In the genomic region with DNA sequence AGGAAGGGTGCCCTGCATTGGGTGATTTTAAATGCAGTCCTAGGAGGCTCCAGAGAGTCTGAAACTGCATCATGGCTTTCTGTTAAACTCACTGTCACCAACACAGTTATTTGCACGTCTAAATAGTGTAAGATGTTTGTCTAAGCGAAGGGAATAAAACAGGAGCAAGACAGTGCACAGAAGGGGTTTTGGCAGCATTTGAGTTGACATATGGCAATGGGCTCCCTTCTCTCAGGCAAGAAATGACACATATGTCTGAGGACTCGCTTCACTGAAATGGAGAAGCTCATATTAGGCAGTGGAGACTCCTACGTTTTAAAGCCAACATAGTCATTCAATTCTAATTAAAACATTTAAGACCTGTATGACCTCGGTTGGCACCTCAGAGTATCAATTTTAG, we compare ENCODE assay signal across 9 mouse cellular contexts.
DNase-seq lines count a peak whose midpoint lies in the region.
"Had no signal": no experiment of that assay in that cellular context is flagged by ENCODE, and none has a peak within 500 bp of the region (broad histone marks: within the 10 kb centered on the region; RNA-seq: fewer than 3 reads in every experiment).

No protein-coding gene starts in this region.

- DNase-seq in layer of hippocampus, adult 11-12 months (ENCODE audit: low spot score) = peak; percentile 41
- DNase-seq in layer of hippocampus, postnatal 25 days (ENCODE audit: extremely low spot score in 1 of 2, low spot score in 1 of 2) = no peak
- peak; percentile 48 for DNase-seq in cerebellum, adult 11 months
- DNase-seq in cerebellum, adult 9-10 months = peak; percentile 80
- DNase-seq in layer of hippocampus, adult 9-11 months = peak; percentile 36
- no peak for DNase-seq in heart, adult 9 months (ENCODE audit: low spot score in 2 of 2)
- no peak for DNase-seq in heart, postnatal 4 days
- DNase-seq: embryo, embryonic 11 days; right cerebral cortex, postnatal 14 days had no signal

Comparison
In these comparisons a context has a peak if more than half of its experiments do, and no peak if none do; other contexts are left out.
1. DNase-seq: peak in layer of hippocampus, adult 11-12 months (single experiment), cerebellum, adult 11 months (single experiment), cerebellum, adult 9-10 months (single experiment) and layer of hippocampus, adult 9-11 months (single experiment); none in layer of hippocampus, postnatal 25 days (0 of 2), heart, adult 9 months (0 of 2) and heart, postnatal 4 days (single experiment).